Mouse (Mus musculus): Measurements from ENCODE around the gene Akap6. TPM values are rescaled to one million over a fixed set of nuclear protein-coding genes. Genes with fewer than 3 reads are reported as not detected.

Akap6 gene
- polyA plus RNA-seq, 1 experiment from 2014 or later = 0.03 TPM

DNA sequence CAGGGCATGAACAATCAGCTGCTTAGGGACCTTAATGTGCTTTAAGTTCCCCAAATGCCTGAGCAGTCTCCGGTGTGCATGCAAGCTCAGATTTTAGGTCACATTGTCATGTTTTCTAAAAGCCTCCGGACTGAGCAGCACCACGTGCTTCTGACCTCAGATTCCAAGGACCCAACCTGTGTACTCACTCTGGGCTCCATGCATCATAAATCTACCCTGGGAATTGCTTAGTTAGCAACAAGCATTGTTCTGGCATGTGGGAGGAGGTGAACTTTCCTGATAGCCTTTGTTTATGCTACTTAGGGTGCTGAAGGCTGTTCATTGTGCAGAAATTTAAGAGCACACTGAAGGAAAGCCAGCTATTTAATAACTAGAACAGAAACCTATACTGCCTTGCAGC, 313.2 kb downstream of the Akap6 start:
- Histone ChIP-seq H3K27ac (no peak overlapping the region), H3K9me3 (replicated peaks) (no peaks in the 10 kb centered on the region), H3K4me1 (replicated peaks) (no peaks in the 10 kb centered on the region), H3K27me3 (no peaks in the 10 kb centered on the region), H3K36me3 (no peaks in the 10 kb centered on the region), H3K4me2 (no peak overlapping the region), H3K9ac (no peak overlapping the region), H3K4me3 (replicated peaks) (no peak overlapping the region)
- ATAC-seq (ENCODE audit: low read depth) (no peak), DNase-seq (no peak)
- WGBS (ENCODE audit: insufficient replicate concordance) = 37% methylated on average over 3 of the region's 3 CpGs

DNA sequence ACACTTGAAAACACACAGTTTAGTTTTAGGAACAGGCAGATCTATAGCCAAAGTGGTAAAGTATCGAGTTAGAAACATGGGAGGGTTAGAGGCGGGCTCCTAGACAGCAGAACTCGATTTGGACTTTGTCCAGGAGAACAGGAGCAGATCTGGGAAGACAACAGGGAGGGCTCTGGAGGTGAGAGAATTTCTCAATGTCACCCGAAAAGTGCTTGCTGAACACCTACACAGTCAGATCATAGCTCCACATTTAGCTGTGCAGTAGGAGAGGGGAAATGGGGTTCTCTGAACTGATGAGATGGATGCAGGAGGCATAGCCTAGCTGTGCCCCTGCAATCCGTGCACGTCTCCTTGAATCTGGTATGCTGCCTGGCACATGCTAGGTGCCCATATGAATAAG, 315.4 kb downstream of the Akap6 start:
- no peaks in the 10 kb centered on the region for H3K36me3 ChIP-seq
- H3K4me2 ChIP-seq = no peak overlapping the region
- WGBS (ENCODE audit: insufficient replicate concordance) = 58% methylated on average over 6 of the region's 6 CpGs
- no peak overlapping the region for H3K4me3 ChIP-seq (replicated peaks)
- H3K9me3 ChIP-seq (replicated peaks) = no peaks in the 10 kb centered on the region
- H3K27me3 ChIP-seq = no peaks in the 10 kb centered on the region
- H3K27ac ChIP-seq = no peak overlapping the region
- no peak for DNase-seq
- no peaks in the 10 kb centered on the region for H3K4me1 ChIP-seq (replicated peaks)
- ATAC-seq (ENCODE audit: low read depth) = no peak
- H3K9ac ChIP-seq = no peak overlapping the region

DNA sequence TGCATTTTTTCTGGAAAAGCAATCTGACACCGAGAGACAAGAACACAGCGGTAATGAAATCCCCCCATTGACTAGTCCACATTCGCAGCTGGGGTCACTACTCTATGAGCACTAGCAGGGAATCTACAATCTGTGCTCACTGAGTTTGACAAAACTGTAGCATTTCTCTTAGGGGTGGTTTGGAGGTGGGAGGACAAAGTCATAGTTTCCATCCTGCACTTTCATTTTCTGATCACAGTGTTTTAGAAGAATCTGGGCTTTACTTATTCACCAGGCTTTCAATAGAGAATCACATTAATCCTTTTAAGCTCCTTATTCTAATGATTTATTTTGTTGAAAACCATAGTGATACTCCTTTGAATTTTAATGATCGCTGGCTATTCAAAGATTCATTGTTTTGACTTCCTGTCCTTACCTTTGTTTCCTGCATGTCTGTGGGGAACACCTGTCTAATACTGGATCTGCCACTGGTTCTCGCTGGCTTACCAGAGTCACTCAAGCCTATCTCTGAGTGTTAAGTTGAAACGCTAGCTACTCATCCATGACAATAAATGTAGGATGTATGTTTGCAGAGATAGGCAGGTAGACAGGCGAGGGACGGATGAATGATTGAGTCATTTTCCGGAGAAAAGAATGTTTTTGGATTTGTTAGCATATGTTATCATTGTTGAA, 325.5 kb downstream of the Akap6 start:
- Histone ChIP-seq H3K4me3 (replicated peaks) (no peak overlapping the region), H3K9ac (no peak overlapping the region), H3K27ac (no peak overlapping the region), H3K4me2 (no peak overlapping the region), H3K4me1 (replicated peaks) (no peaks in the 10 kb centered on the region), H3K9me3 (replicated peaks) (no peaks in the 10 kb centered on the region), H3K27me3 (no peaks in the 10 kb centered on the region), H3K36me3 (no peaks in the 10 kb centered on the region)
- DNase-seq (no peak), ATAC-seq (ENCODE audit: low read depth) (no peak)
- WGBS (ENCODE audit: insufficient replicate concordance) = 63% methylated on average over 9 of the region's 9 CpGs

DNA sequence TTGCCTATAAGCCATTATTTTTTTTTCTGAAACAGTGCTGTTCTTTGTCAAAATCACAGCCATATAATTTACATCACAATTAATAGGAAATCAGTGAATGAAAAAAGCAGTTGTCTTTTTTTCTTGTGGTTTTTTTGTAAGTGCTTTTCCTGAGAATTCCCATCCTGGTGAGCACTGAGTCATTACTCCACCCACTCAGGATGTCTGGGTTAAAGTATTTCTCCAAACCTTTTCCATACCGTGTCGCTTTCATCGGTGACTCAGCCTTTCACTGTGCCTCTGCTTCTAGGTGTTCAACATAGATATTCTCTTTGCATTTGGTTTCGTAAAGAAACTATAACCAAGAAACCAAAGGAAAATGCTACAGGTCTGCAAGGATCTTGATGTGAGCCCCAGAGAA, 328.1 kb downstream of the Akap6 start:
- Histone ChIP-seq H3K27me3 (no peaks in the 10 kb centered on the region), H3K4me1 (replicated peaks) (no peaks in the 10 kb centered on the region)
- no peak for ATAC-seq (ENCODE audit: low read depth)

DNA sequence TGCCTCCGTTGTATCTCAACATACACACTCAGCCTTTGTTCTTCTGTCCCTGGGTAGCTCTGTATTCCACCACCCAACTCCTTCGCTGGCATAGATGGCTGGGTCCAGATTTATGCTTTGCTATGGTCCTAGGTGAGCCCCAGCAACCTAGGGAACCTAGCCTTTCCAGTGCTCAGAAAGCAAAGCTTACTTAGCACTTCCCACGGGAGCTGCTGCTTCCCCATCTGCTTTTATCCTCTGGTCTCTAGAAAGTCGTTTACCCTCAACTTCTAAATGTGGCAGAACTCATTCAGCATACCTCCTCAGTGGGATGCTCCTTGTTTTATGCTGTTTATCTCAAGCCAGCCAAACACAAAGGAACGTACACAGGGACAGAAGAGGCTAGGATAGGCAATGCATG, 329.7 kb downstream of the Akap6 start:
- no peaks in the 10 kb centered on the region for H3K36me3 ChIP-seq

More for the DNA sequence above, 328.1 kb downstream of the Akap6 start:
- Histone ChIP-seq H3K9me3 (replicated peaks) (no peaks in the 10 kb centered on the region), H3K36me3 (no peaks in the 10 kb centered on the region), H3K9ac (no peak overlapping the region), H3K27ac (no peak overlapping the region), H3K4me2 (no peak overlapping the region), H3K4me3 (replicated peaks) (no peak overlapping the region)
- 53% methylated on average over 4 of the region's 4 CpGs for WGBS (ENCODE audit: insufficient replicate concordance)
- DNase-seq = no peak

DNA sequence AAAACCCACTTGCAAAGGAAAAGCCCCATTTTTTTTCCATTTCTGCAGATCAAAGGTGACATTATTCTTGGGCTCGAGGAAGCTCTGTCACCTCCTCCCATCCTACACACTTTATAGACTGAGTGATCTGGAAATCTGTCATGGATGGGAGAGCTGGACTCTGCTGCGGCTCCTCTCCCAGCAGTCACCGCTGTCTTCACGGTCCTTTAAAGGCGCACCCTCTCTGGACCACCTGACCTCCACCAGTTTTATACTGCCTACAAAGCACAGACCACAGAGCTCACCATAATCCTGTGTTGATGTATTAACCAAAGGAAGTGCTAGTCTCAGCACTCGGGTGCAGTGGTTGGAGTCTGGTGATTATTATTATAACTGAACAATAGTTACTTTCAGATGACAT, 330.7 kb downstream of the Akap6 start:
- Histone ChIP-seq H3K36me3 (no peaks in the 10 kb centered on the region), H3K4me2 (no peak overlapping the region), H3K9me3 (replicated peaks) (no peaks in the 10 kb centered on the region), H3K27ac (no peak overlapping the region), H3K9ac (no peak overlapping the region), H3K4me1 (replicated peaks) (no peaks in the 10 kb centered on the region), H3K27me3 (no peaks in the 10 kb centered on the region), H3K4me3 (replicated peaks) (no peak overlapping the region)
- ATAC-seq (ENCODE audit: low read depth) (no peak), DNase-seq (no peak)
- WGBS (ENCODE audit: insufficient replicate concordance) = 66% methylated on average over 6 of the region's 6 CpGs

More for the DNA sequence above, 329.7 kb downstream of the Akap6 start:
- DNase-seq = no peak
- no peak overlapping the region for H3K27ac ChIP-seq
- H3K4me2 ChIP-seq = no peak overlapping the region
- H3K4me3 ChIP-seq (replicated peaks) = no peak overlapping the region
- 43% methylated on average over 5 of the region's 5 CpGs for WGBS (ENCODE audit: insufficient replicate concordance)
- ATAC-seq (ENCODE audit: low read depth) = no peak
- no peaks in the 10 kb centered on the region for H3K4me1 ChIP-seq (replicated peaks)
- no peaks in the 10 kb centered on the region for H3K9me3 ChIP-seq (replicated peaks)
- no peak overlapping the region for H3K9ac ChIP-seq
- no peaks in the 10 kb centered on the region for H3K27me3 ChIP-seq

DNA sequence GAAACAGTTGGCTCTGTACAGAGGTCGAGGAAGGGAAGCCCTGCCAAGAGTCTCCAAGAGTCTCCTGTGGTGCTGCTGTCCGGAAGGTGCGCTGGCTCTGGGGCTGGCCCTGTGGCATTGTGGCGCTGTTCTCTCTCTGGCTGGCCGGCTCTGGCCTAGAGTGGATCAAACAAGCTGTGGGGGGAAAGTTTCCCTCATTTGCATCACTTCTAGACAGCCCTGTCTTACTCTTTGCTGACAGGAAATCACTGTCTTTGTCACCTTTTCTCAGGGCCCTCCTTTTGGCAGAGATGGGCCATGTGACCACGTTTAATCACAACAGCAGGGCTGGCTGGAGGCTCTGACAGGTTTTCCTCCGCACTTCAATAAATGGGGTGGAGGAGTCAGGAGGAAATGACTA, 333.6 kb downstream of the Akap6 start:
- Histone ChIP-seq H3K9me3 (replicated peaks) (no peaks in the 10 kb centered on the region), H3K27ac (no peak overlapping the region), H3K36me3 (no peaks in the 10 kb centered on the region), H3K27me3 (no peaks in the 10 kb centered on the region), H3K4me3 (replicated peaks) (no peak overlapping the region), H3K9ac (no peak overlapping the region), H3K4me1 (replicated peaks) (no peaks in the 10 kb centered on the region), H3K4me2 (no peak overlapping the region)
- WGBS (ENCODE audit: insufficient replicate concordance) = 16% methylated on average over 7 of the region's 7 CpGs
- no peak for ATAC-seq (ENCODE audit: low read depth)
- no peak for DNase-seq

DNA sequence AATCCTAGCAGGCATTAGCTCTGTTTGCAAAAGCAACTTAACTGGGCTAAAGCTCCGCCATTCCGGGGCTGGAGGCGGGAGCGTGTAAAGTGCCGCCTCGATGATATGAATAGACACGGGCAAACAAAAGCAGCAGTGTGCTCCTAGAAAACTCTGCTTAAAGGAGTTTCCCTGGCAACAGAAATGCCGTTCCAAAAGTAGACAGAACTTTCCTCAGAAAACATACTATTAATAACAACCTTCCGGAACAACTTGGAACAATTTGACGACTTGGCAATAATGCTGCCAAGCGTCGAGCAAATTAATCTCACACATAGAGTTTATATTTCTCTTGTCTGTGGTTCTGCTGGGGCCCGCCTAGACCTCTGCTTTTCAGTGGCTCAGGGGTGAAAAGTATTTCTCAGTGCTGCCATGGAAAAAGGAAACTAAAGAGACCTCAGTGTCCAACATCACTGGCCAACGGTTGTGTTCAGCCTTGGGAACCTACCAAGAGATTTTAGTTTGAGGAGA, 334.3 kb downstream of the Akap6 start:
- Histone ChIP-seq H3K4me2 (no peak overlapping the region), H3K27me3 (no peaks in the 10 kb centered on the region), H3K27ac (no peak overlapping the region), H3K9ac (no peak overlapping the region), H3K4me3 (replicated peaks) (no peak overlapping the region), H3K9me3 (replicated peaks) (no peaks in the 10 kb centered on the region), H3K4me1 (replicated peaks) (no peaks in the 10 kb centered on the region), H3K36me3 (no peaks in the 10 kb centered on the region)
- ATAC-seq (ENCODE audit: low read depth) (no peak), DNase-seq (no peak)
- 67% methylated on average over 14 of the region's 14 CpGs for WGBS (ENCODE audit: insufficient replicate concordance)

DNA sequence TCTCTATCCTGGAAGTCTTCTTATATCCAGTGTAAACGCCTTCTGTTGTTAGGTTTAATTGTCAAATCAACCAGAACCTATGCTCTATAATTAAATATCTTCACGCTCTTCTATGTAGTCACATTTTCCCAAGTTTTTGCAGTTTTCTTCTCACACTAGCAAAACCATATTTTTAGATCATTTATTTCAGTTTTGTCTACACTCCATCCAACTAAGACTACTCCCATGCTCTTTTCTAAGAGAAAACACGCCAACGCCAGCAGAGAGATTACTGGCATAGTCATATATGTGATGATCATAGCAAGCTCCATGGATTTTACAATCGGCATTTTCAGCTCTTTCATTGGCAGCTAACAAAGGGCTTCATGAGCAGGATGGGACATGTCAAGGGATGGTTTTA, 341.5 kb downstream of the Akap6 start:
- Histone ChIP-seq H3K4me2 (no peak overlapping the region), H3K9ac (no peak overlapping the region), H3K9me3 (replicated peaks) (no peaks in the 10 kb centered on the region), H3K36me3 (no peaks in the 10 kb centered on the region), H3K27ac (no peak overlapping the region), H3K27me3 (no peaks in the 10 kb centered on the region), H3K4me3 (replicated peaks) (no peak overlapping the region), H3K4me1 (replicated peaks) (no peaks in the 10 kb centered on the region)
- ATAC-seq (ENCODE audit: low read depth) (no peak), DNase-seq (no peak)
- 72% methylated on average over 5 of the region's 5 CpGs for WGBS (ENCODE audit: insufficient replicate concordance)

DNA sequence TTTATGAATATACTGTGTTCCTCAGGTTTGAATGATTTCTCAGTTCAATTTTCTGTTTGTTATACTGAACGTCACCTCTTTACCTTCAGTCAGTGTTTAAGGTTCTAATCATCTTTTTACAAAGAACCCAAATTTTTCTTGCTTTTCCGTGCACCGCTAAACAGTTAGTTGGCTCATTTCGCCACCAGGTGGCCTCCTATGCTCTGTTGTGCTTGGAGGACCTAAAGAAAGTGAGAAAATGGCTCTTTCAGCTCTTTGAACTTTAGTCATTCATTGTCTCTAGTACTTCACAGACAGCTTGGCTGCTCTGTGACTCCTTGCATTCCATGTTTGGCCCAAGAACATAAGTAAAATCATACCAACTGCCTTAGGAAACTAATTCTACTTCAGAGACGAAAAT, 343.6 kb downstream of the Akap6 start:
- no peak overlapping the region for H3K9ac ChIP-seq
- no peak overlapping the region for H3K4me2 ChIP-seq
- no peak overlapping the region for H3K4me3 ChIP-seq (replicated peaks)
- 23% methylated on average over 5 of the region's 5 CpGs for WGBS (ENCODE audit: insufficient replicate concordance)
- no peaks in the 10 kb centered on the region for H3K36me3 ChIP-seq
- no peaks in the 10 kb centered on the region for H3K4me1 ChIP-seq (replicated peaks)
- no peak overlapping the region for H3K27ac ChIP-seq
- H3K9me3 ChIP-seq (replicated peaks) = no peaks in the 10 kb centered on the region
- no peaks in the 10 kb centered on the region for H3K27me3 ChIP-seq
- no peak for ATAC-seq (ENCODE audit: low read depth)
- no peak for DNase-seq

DNA sequence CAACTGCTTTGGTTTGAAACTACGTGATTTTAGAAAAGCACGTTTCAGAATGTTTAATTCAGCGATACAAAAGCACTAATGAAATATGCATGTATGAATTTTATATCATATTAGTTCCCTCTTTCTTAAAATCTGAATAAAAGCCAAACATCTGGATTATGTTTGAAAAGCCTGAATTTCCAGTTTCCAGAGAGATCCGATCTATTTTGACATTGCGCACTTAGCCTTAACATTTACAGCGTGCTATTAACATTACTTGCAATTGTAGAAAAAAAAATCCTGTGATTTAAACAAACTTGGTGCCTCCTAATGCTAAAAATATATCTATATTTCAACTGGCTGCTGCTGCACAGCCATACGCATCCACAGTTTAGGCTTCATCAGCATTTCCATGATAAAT, 358.4 kb downstream of the Akap6 start:
- Histone ChIP-seq H3K4me1 (replicated peaks) (no peaks in the 10 kb centered on the region), H3K27ac (no peak overlapping the region), H3K9ac (no peak overlapping the region), H3K27me3 (no peaks in the 10 kb centered on the region), H3K36me3 (no peaks in the 10 kb centered on the region), H3K4me3 (replicated peaks) (no peak overlapping the region), H3K9me3 (replicated peaks) (no peaks in the 10 kb centered on the region), H3K4me2 (no peak overlapping the region)
- 83% methylated on average over 7 of the region's 7 CpGs for WGBS (ENCODE audit: insufficient replicate concordance)
- no peak for DNase-seq
- no peak for ATAC-seq (ENCODE audit: low read depth)

DNA sequence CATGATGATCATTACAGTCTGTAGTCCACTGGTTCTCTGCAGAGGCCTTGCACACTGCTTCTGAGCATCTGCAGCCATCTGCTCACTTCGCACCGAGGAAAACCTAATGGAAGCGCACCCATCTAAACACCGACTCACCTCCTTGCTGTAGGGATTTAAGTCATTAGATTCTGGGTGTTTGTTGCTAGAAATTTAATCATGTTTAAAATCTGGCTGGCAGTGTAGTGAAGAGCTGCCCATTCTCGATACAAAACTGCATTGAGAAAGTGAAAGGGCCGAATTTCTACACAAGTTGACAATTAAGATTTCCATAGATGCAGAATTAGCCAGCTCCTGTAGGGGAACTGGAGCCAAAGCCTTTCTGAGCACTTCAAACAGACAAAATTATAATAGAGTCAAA, 361.7 kb downstream of the Akap6 start:
- ATAC-seq (ENCODE audit: low read depth) (no peak), DNase-seq (no peak)
- H3K27me3 ChIP-seq = no peaks in the 10 kb centered on the region
- no peaks in the 10 kb centered on the region for H3K9me3 ChIP-seq (replicated peaks)
- H3K36me3 ChIP-seq = no peaks in the 10 kb centered on the region
- no peak overlapping the region for H3K27ac ChIP-seq
- 71% methylated on average over 6 of the region's 6 CpGs for WGBS (ENCODE audit: insufficient replicate concordance)
- no peak overlapping the region for H3K4me2 ChIP-seq
- no peak overlapping the region for H3K9ac ChIP-seq
- H3K4me1 ChIP-seq (replicated peaks) = no peaks in the 10 kb centered on the region
- H3K4me3 ChIP-seq (replicated peaks) = no peak overlapping the region
